In the genomic region with DNA sequence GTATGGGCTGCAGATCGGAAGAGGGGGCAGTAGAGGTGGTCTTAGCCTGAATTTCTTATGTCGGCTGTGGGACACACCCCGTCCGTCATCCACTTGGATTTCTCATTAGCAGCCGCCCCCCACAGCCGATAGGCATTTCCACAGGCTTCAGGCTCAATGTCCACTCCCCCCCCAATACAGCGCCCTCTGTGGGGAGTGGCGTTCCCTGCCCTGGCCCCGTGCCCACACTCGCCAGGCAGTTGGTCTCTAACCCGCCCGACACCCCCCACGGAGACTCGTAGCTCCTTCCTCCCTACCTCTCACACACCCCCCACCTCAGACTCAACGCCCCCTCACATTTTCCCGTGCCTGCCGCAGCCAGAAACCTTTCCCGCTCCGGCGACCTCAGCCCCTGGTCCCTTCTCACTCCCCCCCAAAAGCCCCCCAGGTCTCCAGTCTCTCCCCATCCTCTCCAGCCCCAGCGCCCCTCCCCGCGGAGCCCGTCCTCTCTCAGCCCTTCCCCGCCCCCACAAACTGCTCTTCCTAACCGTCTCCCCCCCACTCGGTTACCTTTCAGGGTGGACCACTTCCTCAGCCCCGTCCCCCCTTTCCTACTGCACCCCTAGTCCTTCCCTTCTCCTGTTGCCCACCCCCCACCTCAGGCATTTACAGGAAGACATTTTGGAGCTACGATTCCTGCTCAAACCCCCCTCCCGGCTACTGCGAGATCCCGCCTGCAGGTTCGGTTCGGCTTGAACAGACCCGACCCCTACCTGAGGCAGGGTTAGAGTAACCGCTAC, we compare ENCODE assay signal across 8 mouse cellular contexts. TPM values are rescaled to one million over a fixed set of nuclear protein-coding genes. Genes with fewer than 3 reads are reported as not detected.
A peak's percentile ranks its signal among the peaks of the same experiment; 100 is the strongest.
DNase-seq lines count a peak whose midpoint lies in the region; ATAC-seq and TF ChIP-seq lines count a peak whose summit lies in the region.

No protein-coding gene starts in this region.

- TF ChIP-seq EP300 in MEL (IDR thresholded peaks at IDR 0.05; ENCODE audit: low read depth in 1 of 2, low read length in 2 of 2) = no peak

- TF ChIP-seq RAD21 in MEL (IDR thresholded peaks at IDR 0.05; ENCODE audit: low read depth, low read length) = no peak

- 28% methylated on average over 36 of the region's 36 CpGs for WGBS in forebrain, embryonic 15.5 days
- 16% methylated on average over 36 of the region's 36 CpGs for WGBS in hindbrain, embryonic 13.5 days

- no peaks in the 10 kb centered on the region for H3K9me3 ChIP-seq in MEL (replicated peaks; ENCODE audit: insufficient read depth, low read length)
- no peaks in the 10 kb centered on the region for H3K9me3 ChIP-seq in forebrain, embryonic 15.5 days
- no peaks in the 10 kb centered on the region for H3K9me3 ChIP-seq in hindbrain, embryonic 13.5 days

- peak overlapping the region; percentile 60 for H3K4me2 ChIP-seq in forebrain, embryonic 15.5 days (replicated peaks)
- H3K4me2 ChIP-seq in hindbrain, embryonic 13.5 days = peak overlapping the region; percentile 66

- H3K4me1 ChIP-seq in MEL (ENCODE audit: control insufficient read depth in 1 of 2, insufficient read depth in 2 of 2, low read length in 2 of 2) = peaks cover 3 to 5% of the 10 kb centered on the region in 2 experiments; a peak in 2 of 4 replicates
- peaks cover 19% of the 10 kb centered on the region for H3K4me1 ChIP-seq in forebrain, embryonic 15.5 days
- peaks cover 28% of the 10 kb centered on the region for H3K4me1 ChIP-seq in hindbrain, embryonic 13.5 days (replicated peaks)

- DNase-seq in MEL (ENCODE audit: low read depth, low spot score) = peak; percentile 56
- peak; percentile 60 for DNase-seq in cerebellum, adult 11 months
- DNase-seq in left cerebral cortex, adult 11 months (ENCODE audit: low spot score) = peak; percentile 12
- peak; percentile 29 for DNase-seq in lung, postnatal 25 days (ENCODE audit: low spot score)
- peak; percentile 69 for DNase-seq in retina, postnatal 1 day
- DNase-seq in urinary bladder, postnatal 14 days (ENCODE audit: low spot score) = peak; percentile 32

- H3K36me3 ChIP-seq in MEL (ENCODE audit: control insufficient read depth in 1 of 2, insufficient read depth in 2 of 2, low read length in 2 of 2) = peaks cover 0 to 2% of the 10 kb centered on the region in 2 experiments; a peak in 1 of 4 replicates
- no peaks in the 10 kb centered on the region; the same call in 1 of the 2 replicates for H3K36me3 ChIP-seq in forebrain, embryonic 15.5 days
- peaks cover 18% of the 10 kb centered on the region for H3K36me3 ChIP-seq in hindbrain, embryonic 13.5 days

- peak in 2 of 3 experiments; percentile 33 to 44; a peak in 4 of 6 replicates for TF ChIP-seq CTCF in MEL (IDR thresholded peaks at IDR 0.05 in 2 of 3, conservative IDR thresholded peaks at IDR 0.05 in 1 of 3; ENCODE audit: control insufficient read depth in 1 of 3, insufficient read depth in 1 of 3, low read depth in 2 of 3, low read length in 3 of 3, poor library complexity in 1 of 3, severe bottlenecking in 1 of 3)

- TF ChIP-seq POLR2A in MEL (IDR thresholded peaks at IDR 0.05; ENCODE audit: control insufficient read depth in 1 of 2, insufficient read depth in 1 of 2, low read depth in 1 of 2, low read length in 2 of 2, poor library complexity in 1 of 2) = no peak

- H3K9ac ChIP-seq in MEL (ENCODE audit: control insufficient read depth, low read depth, low read length, poor library complexity, severe bottlenecking) = peak overlapping the region; percentile 84
- H3K9ac ChIP-seq in forebrain, embryonic 15.5 days (replicated peaks) = peak overlapping the region; percentile 55
- H3K9ac ChIP-seq in hindbrain, embryonic 13.5 days = peak overlapping the region; percentile 74

- H3K27ac ChIP-seq in MEL (ENCODE audit: control insufficient read depth, low read depth, low read length) = peak overlapping the region; percentile 44
- peak overlapping the region; percentile 82 for H3K27ac ChIP-seq in forebrain, embryonic 15.5 days (replicated peaks)
- peak overlapping the region; percentile 85 for H3K27ac ChIP-seq in hindbrain, embryonic 13.5 days

- no peak; the same call in 1 of the 2 replicates for ATAC-seq in forebrain, embryonic 15.5 days (replicated peaks)
- ATAC-seq in hindbrain, embryonic 13.5 days (ENCODE audit: low FRiP score) = peak; percentile 41

- peaks cover 7% of the 10 kb centered on the region for H3K79me2 ChIP-seq in MEL (ENCODE audit: control insufficient read depth, insufficient read depth, low read length, poor library complexity)

- H3K27me3 ChIP-seq in MEL (ENCODE audit: control insufficient read depth in 1 of 2, insufficient read depth in 2 of 2, low read length in 2 of 2) = no peaks in the 10 kb centered on the region
- H3K27me3 ChIP-seq in forebrain, embryonic 15.5 days = no peaks in the 10 kb centered on the region
- no peaks in the 10 kb centered on the region for H3K27me3 ChIP-seq in hindbrain, embryonic 13.5 days

- peak overlapping the region; percentile 79 to 84 for H3K4me3 ChIP-seq in MEL (ENCODE audit: control insufficient read depth in 1 of 2, insufficient read depth in 1 of 2, low read depth in 2 of 2, low read length in 2 of 2)
- peak overlapping the region; percentile 55 for H3K4me3 ChIP-seq in forebrain, embryonic 15.5 days
- H3K4me3 ChIP-seq in hindbrain, embryonic 13.5 days = peak overlapping the region; percentile 53

TF ChIP-seq in MEL, 35 proteins besides CTCF, POLR2A, EP300 and RAD21:
- TF ChIP-seq ZMIZ1 (IDR thresholded peaks at IDR 0.05; ENCODE audit: low read depth, low read length) (no peak), SIN3A (IDR thresholded peaks at IDR 0.05; ENCODE audit: low read length) (no peak), NELFE (IDR thresholded peaks at IDR 0.05; ENCODE audit: low read depth, low read length) (no peak), MYC (IDR thresholded peaks at IDR 0.05; ENCODE audit: low read depth, low read length) (no peak), MEF2A (IDR thresholded peaks at IDR 0.05; ENCODE audit: extremely low read depth, insufficient replicate concordance, low read depth, low read length, poor library complexity, severe bottlenecking) (no peak), TCF12 (IDR thresholded peaks at IDR 0.05; ENCODE audit: low read depth, low read length) (no peak), ZC3H11A (IDR thresholded peaks at IDR 0.05; ENCODE audit: low read depth, low read length) (no peak), USF2 (IDR thresholded peaks at IDR 0.05; ENCODE audit: borderline replicate concordance in 1 of 2, insufficient read depth in 1 of 2, low read depth in 1 of 2, low read length in 2 of 2) (no peak), ETS1 (IDR thresholded peaks at IDR 0.05; ENCODE audit: low read depth, low read length) (no peak)

RNA-seq across cellular contexts. Expression of gene Zmym3, which starts 1.5 kb away (rescaled TPM):
- total RNA-seq in MEL (2012; rRNA removed) = 20.7 and 26.7 TPM in 2 replicates
- 10 to 100 TPM in 1 of 2 experiments, not detected in 1; 42.9 TPM for polyA plus RNA-seq in MEL (2012; ENCODE audit: insufficient read depth in 1 of 2, insufficient read length in 2 of 2, low read depth in 1 of 2, low replicate concordance in 2 of 2, missing spikeins in 1 of 2)
- polyA plus RNA-seq in forebrain, embryonic 15.5 days (2015; fragmentation: Nextera tagmentation; extraction: Ambion mirVana) = 61.9 and 63.1 TPM in 2 replicates
- polyA plus RNA-seq in hindbrain, embryonic 13.5 days (2015; fragmentation: Nextera tagmentation; extraction: Ambion mirVana) = 60.2 and 63.5 TPM in 2 replicates

RNA-seq across cellular contexts. Expression of gene Nono, which starts 10.0 kb away (rescaled TPM):
- total RNA-seq in MEL (2012; rRNA removed) = 287 and 304 TPM in 2 replicates
- polyA plus RNA-seq in MEL (2012; ENCODE audit: insufficient read depth in 1 of 2, insufficient read length in 2 of 2, low read depth in 1 of 2, low replicate concordance in 2 of 2, missing spikeins in 1 of 2) = 100 to 1,000 TPM in 1 of 2 experiments, not detected in 1; 442 TPM
- polyA plus RNA-seq in forebrain, embryonic 15.5 days (2015; fragmentation: Nextera tagmentation; extraction: Ambion mirVana) = 459 and 484 TPM in 2 replicates
- polyA plus RNA-seq in hindbrain, embryonic 13.5 days (2015; fragmentation: Nextera tagmentation; extraction: Ambion mirVana) = 389 and 393 TPM in 2 replicates

RNA-seq across cellular contexts. Expression of gene Itgb1bp2, which starts 29.8 kb away (rescaled TPM):
- total RNA-seq in MEL (2012; rRNA removed) = 0.49 and 0.62 TPM in 2 replicates
- under 1 TPM in 1 of 2 experiments, not detected in 1; 0.77 TPM for polyA plus RNA-seq in MEL (2012; ENCODE audit: insufficient read depth in 1 of 2, insufficient read length in 2 of 2, low read depth in 1 of 2, low replicate concordance in 2 of 2, missing spikeins in 1 of 2)
- 1.8 and 2.6 TPM in 2 replicates for polyA plus RNA-seq in forebrain, embryonic 15.5 days (2015; fragmentation: Nextera tagmentation; extraction: Ambion mirVana)
- 1.7 and 2.3 TPM in 2 replicates for polyA plus RNA-seq in hindbrain, embryonic 13.5 days (2015; fragmentation: Nextera tagmentation; extraction: Ambion mirVana)

RNA-seq across cellular contexts. Expression of gene Gjb1, which starts 43.0 kb away (rescaled TPM):
- not detected in 2 replicates for total RNA-seq in MEL (2012; rRNA removed)
- not detected for polyA plus RNA-seq in MEL (2012; ENCODE audit: insufficient read depth in 1 of 2, insufficient read length in 2 of 2, low read depth in 1 of 2, low replicate concordance in 2 of 2, missing spikeins in 1 of 2)
- polyA plus RNA-seq in forebrain, embryonic 15.5 days (2015; fragmentation: Nextera tagmentation; extraction: Ambion mirVana) = 0.29 and 0.60 TPM in 2 replicates
- 0.58 and 1.2 TPM in 2 replicates for polyA plus RNA-seq in hindbrain, embryonic 13.5 days (2015; fragmentation: Nextera tagmentation; extraction: Ambion mirVana)

Comparison
In these comparisons a context has a peak if more than half of its experiments do, and no peak if none do; other contexts are left out.
1. DNase-seq: peak in every context shown above with its lines; median percentile 69 in retina, postnatal 1 day; 60 in cerebellum, adult 11 months; 56 in MEL; 32 in urinary bladder, postnatal 14 days; 29 in lung, postnatal 25 days; 12 in left cerebral cortex, adult 11 months.